Mouse (Mus musculus): ENCODE measurements at regions not wholly inside any gene's neighbourhood (a gene's known extent, or its start where the extent isn't known, plus 50 kb on each side); places are given as distances from the start of the nearest gene placed in this dataset.
A peak's percentile ranks its signal among the peaks of the same experiment; 100 is the strongest.
"Not testable (repeated sequence)": the region's sequence is repeated elsewhere in the genome, so short reads cannot be mapped to it uniquely, and the experiment has no call there.

DNA sequence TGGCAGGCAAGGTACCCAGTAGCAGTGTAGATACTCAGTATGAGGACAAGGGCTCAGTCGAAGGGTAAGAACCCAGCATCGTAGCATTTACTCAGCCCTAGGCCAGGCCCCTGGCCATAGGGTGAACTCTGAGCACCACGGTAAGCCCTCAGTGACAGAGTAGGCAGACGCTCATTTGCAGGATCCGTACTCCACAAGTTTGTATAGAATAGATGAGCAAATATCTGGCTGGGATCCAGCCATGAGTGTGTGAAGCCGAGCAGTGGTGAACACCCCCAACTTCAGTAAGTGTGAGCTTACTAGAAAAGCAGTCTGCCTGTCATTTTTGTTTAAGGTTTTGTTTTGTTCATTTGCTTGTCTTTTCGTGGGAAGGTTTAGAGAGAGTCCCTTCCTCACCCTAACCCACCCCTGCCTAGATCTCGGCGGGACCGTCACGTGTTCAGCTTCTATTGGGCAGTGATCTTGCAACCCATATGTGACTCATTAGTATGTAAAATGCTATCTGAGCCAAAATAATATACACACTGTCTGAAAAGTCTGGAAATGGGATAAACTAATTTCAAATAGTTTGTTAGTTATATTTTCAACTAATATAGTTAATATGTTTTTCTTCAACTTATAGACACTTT, 76.3 kb downstream of the Gm5447 start:
- no peak for DNase-seq (ENCODE audit: low spot score in 2 of 2)

DNA sequence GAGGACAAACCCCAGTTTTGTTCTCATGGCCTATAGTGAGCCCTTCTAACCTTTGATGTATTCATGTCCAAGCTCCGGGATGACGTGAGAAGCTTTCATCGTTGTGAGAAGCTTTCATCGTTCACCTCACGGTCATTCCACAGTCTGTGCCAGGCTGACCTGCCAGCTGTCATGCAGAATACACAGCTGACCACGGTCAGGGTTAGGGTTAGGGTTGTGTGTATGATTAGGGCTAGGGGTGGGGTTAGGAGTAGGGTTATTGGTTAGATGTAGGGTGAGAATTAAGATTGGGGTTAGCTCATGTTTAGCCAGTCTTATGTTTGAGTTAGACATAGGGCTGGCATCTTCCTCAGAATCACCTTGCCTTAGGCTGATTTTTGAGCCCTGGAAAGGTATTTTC, 77.6 kb downstream of the Gm5447 start:
- DNase-seq (ENCODE audit: low spot score in 2 of 2), result not testable (repeated sequence)

DNA sequence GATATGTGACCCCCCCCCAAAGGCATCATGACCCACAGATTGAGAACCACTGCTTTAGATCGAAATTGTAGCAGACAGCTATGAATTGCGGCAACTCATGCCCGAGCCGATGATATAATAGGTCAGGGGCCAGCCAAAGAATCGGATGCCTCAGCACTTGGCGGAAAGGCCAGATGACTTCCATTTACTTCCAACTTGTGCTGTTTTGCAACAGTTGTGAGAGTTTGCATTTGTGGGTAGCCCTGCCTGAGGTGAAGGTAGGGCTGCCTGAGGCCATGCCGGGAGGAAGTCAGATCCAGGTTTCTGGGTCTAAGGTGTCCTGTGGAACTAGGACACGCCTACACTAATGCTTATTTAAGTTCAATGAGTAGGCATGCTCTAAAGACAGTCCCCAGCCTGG, 80.4 kb downstream of the Gm5447 start:
- DNase-seq (ENCODE audit: low spot score in 2 of 2), result no peak

DNA sequence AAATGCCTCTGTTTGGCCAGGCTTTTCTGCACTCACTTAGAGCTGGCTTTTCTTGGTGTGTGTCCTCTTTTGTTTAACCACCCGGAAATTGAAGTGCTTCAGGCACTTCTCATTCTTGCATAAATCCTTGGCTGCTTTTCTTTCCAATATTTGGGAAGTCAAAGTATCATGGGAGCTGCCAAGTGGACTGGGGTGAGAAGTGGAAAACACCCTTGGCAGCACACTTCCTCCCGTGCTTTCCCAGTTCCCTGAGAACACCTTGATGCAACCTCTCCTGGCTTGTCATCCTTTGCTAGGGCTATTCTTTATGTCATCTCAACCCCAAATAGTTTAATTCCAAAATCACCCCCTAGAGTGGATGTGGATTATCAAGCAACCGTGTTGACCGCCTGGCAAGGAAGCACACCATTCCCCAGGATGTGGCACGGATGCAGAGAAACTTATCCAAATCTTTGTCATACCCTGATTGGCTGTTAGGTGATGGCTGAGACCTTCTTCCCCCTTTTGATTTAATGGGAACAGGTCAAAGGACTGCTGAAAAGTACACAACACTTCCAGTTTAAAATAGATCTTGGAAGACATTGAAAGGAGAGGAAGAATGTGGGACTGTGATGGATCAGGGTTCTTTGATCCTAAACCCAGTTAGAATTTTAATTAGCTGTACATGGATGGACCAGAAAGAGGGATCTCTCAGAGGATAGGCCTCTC, 81.5 kb downstream of the Gm5447 start:
- DNase-seq (ENCODE audit: low spot score in 2 of 2), result no peak

DNA sequence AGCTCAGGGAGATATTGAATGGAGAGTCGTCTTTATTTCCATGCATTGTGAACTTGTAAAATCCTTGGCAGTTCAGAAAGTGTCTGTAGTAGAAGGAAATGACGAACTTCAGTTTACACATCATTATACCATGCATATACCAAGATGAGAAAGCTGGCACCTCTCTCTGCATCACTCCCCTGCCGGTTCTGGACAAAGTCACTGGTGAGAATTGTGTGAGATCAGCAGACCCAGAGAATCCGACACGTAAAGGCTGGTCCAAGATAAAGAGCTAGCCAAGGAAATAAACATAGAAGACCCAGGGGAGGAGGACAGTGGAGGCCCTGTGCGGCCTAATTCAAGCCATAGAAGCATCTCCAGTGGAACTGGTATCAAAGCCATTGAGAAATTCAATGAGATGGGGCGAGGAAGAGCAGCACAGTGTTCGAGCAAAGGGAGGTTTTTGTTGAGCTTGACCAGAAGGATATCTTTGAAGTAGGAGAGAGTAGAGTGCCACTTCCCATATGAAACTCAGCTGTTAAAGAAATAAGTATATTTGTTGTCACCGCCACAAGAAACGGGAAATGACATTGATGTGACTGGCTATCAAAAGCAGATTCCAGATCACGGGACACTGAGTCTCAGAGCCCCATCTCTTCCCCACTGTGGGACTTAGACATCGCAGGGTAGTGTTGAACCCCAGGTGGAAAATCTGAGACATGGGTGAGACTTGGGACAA, 82.3 kb downstream of the Gm5447 start:
- no peak for DNase-seq (ENCODE audit: low spot score in 2 of 2)

DNA sequence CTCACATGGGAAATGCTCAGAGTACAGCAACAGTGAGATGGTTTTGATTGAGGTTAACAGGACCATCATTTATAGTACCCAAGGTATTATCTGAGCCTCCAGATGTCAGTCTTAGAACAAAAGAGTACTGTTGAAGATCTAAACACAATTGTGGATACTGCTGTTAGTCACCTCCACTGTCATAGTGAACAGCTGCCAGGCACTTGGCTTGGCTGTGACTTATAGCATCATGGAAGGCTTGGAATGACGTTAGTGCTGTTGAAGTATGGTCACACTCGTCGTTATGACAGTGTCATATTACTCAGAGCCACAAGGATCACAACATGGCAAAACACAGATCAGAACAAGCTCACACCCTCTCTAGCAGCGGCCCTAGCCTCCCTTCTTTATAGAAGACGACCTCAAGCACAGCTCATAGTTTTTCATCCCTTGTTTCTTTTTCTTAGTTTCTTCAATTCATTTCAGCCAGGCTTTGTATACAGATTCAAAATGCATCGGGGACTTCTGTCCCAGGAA, 87.0 kb downstream of the Gm5447 start:
- DNase-seq (ENCODE audit: low spot score in 2 of 2), result no peak

DNA sequence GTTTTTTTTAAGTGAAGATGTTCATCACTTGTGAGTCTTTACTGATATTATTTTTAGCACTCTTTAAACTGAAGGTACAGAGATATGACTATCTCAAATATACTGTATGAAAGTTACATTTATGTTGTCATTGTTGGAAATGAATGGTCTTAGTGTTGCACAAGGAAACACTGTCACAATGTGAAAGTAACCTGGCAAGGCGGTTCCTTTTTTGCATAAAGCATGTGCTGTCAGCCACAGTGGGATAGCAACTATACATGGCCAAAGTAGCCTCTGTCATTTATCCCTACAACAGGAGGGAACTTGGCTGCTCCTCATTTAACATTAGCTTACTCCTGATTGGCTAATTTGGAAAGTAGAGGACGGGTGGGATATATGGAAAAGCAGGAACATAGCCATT, 94.3 kb downstream of the Gm5447 start:
- DNase-seq (ENCODE audit: low spot score in 2 of 2), result no peak

DNA sequence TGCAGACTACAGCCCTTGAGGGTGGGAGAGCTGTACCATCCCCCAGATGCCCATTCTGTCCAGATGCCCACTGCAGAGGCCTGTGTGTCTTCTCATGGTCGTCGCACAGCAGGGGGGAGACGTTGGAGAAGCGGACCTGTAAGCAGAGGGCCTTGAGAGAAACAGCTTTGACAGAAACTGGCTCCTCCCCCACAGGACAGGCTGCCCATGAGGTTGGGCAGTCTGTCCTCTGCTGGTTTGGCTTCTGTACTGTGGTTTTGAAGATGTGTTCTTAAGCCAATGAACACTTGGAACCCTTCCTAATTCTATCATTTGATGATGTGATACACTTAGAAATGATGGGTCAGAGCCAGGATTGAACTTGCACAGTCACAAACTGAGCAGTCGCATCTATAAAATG, 102.5 kb downstream of the Gm5447 start:
- DNase-seq (ENCODE audit: low spot score in 2 of 2), result no peak

DNA sequence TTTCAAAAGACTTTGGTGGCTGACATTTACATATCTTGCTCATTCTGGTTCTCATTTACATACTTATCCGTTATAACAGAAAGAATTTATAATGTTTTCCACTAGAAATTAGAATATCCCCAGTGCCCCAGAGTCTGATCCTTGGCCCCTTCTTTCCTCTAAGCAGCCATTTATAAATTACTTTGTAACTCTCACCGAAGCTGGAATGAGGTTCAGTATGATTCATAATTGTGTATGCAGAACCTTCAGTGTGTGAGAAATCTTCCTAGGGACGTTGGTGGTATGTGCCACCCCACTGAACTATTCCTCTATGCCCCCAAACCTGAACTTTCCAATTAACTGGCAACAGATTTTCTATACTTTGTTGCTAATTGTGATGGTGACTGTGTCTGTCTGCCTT, 104.7 kb downstream of the Gm5447 start:
- no peak for DNase-seq (ENCODE audit: low spot score in 2 of 2)

DNA sequence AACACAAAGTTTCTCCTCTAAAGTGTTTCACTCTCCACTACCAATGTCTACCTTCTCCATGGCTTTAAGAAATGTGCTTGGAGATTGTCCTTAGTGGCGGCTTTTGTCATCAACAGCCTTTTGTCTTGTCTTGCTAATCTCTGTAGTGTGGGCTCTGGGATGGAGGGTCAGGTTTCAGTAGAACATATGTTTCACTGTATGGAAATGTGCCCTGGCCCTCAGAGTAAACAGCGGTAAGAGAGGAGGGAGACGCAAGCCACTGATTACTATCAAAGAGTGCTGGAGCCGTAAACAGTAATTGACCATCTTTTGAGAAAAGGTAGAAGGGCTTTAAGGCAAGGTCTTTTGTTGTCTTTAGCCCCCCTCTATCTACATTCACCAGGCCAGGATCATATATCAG, 106.2 kb downstream of the Gm5447 start:
- DNase-seq (ENCODE audit: low spot score in 2 of 2), result no peak

DNA sequence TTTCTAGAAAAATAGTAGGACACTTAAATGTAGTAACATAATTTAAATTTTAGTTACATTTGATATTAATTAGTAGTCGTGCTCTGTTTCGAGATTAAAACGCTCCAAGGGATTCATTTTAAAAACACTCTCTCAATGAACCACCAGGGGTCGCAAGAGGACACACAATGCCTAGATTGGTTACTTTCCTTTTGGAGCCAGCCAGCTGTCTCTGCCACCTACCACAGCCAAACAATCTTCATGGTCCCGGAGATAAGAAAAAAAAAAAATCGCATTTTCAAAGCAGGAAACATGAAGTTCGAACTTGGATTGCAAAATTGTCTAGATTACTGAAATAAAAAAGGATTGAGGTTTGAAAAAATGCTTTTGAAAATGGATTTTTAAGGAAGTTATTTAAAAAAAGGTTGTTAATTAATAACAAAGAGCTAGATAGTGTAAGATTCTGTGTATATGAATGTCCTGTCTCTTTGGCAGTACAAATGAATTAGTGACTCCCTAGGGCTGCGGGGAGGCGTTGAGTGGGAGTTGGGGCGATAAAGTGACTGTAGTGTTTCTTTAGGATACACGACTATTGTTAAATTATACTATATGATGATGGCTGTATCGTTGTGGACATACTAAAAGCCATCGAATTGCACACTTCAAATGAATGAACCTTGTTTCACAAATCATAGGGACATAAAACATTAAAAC, 108.6 kb downstream of the Gm5447 start:
- DNase-seq (ENCODE audit: low spot score in 2 of 2), result peak; percentile 6 to 17

DNA sequence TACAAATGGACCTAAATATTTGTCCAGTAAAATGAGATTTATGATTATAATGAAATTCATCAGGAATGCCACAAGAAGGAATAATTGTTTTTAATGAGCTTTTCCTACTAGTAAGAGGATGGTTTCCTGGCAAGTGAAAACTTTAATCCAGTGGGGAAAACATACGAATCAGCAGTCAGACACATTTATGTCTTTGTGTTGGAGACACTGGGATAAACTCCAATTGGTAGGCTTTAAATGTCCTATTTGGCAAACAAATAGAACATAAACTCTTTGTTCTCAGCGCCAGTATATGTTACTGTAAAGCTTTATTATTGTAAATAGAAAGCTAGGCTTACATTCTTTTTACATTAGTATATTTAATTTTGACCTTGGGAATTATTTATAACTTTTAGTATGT, 127.0 kb downstream of the Gm5447 start:
- no peak for DNase-seq (ENCODE audit: low spot score in 2 of 2)

DNA sequence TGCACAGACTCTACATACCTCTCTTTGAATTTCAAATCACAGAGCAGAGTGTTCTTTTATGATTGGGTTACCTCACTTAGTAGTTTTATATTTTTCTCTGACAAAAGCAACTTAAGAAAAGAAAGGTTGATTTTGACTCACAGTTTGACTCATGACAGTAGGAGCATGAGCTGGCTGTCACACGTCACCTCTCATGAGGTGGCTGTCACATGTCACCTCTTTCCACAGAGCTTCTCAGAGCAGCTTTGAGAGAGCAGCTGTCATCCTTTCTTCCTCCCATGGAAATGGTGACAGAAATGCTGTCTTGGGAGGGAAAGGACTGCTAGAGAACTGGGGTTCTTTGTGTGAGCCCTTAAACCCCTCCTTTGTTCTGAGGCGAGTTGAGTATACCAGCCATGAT, 133.4 kb downstream of the Gm5447 start:
- no peak for DNase-seq (ENCODE audit: low spot score in 2 of 2)

DNA sequence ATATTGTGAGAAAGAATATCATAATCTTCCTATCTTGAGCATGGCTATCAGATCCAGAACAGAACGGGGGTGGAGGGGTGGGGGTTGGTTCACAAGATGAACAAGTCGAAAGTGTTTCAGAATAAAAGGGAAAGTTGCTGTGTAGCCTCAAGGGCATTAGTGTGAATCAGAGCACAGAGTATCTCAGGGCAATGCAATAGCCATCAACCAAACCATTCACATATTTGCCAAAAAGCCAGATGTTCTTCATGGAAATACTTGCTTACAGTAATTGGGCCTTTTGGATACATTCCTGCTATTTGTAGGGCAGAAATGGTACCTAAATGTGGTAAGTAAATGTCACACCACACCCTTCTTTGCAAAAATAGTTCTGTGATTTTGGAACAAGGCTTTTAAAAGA, 135.2 kb downstream of the Gm5447 start:
- no peak for DNase-seq (ENCODE audit: low spot score in 2 of 2)

DNA sequence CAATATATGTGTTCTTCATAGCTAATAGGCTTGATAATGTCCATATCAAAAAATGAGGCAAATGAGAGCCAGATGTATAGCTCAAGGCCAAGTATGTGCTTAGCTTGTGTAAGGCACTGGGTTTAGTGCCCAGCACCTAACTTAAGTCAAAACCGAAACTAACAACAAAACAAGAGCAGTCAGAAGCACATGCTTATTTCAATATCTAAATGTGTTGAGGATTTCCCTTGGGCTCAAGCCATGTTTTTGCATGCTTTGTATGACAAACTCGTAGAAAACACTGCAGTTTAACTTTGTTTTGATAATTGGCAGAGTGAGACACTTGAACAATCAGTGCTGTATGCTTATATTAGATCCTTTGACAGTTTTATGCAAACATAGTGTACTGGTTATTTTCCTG, 148.7 kb downstream of the Gm5447 start:
- no peak for DNase-seq (ENCODE audit: low spot score in 2 of 2)

DNA sequence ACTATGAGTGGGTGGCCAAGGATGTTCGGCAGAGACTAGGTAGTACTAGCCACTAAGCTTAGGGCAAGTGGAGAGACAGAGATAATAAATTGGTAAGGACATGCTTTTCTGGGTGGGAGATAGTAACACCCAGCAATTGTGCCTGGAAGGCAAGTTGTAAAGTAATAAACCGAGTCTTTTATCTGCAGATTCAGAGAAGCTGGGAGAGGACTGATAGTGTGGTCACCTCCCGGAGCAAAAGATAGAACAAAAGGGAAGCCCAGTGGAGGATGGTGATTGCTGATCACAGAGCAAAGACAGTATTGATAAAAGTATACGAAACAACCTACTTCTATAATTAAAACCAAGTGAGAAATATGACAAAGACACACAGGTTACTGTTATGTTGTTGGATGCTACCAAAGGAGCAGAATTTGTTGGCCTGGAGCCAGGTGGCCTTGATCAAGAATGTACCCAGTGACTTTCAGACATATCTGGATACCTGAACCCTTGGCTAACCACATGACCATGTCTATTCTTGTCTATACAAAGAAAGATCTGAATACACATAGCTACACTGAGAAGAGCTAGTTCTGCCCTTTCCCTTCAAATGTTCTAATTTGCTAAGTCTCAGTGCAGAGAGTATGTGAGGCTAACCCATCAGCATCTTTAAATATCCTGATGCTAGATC, 150.7 kb downstream of the Gm5447 start:
- no peak for DNase-seq (ENCODE audit: low spot score in 2 of 2)

DNA sequence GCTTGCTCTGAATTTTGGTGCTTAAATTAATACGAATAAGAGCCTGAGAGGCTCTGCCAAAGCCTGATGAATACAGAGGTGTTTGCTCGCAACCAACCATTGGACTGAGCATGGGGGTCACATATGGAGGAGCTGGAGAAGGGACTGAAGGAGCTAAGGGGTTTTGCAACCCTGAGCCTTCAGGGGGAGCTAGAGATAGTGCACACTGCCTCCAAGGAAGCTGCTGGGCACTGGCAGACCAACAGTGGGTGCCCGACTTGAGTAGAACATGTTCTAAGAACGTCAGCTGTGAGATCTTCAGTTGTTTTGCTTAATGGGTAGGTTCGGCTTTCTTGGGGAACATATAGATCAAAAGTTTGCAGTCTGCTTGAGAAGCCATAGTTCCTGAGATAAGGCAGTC, 158.5 kb downstream of the Gm5447 start:
- no peak for DNase-seq (ENCODE audit: low spot score in 2 of 2)

DNA sequence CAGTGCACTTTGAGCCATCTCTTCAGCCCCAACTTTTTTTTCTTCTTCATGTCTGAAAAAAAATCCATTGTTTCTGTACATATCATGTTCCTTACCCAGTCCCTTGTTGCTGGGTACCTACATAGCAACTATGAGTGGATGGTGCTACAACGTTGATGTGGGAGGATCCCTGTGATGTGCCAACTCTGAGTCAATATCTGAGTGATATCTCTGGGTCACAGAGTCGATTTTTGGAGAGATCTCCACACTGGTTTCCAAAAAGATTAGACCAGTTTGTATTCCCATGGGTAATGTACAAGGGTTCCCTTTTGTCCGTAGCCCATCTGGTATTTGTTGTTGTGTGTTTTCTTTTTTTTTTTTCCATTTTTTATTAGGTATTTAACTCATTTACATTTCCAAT, 165.7 kb downstream of the Gm5447 start:
- no peak for DNase-seq (ENCODE audit: low spot score in 2 of 2)

DNA sequence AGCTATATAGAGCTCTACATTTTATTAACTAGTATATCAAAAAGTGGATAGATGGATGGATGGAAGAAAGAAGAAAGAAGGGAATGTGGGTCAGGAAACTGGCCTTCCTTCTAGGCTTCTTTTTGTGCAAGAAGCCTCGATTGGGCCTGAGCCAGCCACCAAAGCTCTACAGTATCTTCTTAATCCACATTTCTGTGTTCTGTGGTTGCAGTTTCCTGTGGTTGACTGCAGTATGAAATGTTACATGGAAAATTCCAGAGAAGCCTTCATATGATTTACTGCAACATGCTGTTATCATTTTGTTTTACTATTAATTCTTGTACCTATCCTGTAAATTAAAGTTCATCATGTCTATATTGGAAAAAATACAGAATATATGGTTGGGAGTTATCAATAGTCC, 173.3 kb downstream of the Gm5447 start:
- DNase-seq (ENCODE audit: low spot score in 2 of 2), result no peak

DNA sequence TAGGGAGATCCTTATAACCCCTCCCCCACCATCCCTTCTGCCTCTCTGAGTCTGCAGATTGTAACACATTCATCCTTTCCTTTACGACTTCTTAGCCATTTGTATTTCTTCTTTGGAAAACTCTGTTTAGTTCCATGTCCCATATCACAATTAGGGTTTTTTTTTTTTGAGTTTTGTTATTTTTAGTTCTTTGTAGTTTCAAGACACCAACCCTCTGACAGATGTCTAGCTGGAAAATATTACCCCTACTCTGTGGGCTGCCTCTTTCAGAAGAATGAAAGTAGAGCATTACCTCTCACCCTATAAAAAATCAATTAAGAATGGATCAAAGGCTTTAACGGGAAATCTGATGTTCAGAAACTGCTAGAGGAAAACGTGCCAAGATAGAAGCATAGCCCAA, 180.1 kb downstream of the Gm5447 start:
- no peak for DNase-seq (ENCODE audit: low spot score in 2 of 2)

DNA sequence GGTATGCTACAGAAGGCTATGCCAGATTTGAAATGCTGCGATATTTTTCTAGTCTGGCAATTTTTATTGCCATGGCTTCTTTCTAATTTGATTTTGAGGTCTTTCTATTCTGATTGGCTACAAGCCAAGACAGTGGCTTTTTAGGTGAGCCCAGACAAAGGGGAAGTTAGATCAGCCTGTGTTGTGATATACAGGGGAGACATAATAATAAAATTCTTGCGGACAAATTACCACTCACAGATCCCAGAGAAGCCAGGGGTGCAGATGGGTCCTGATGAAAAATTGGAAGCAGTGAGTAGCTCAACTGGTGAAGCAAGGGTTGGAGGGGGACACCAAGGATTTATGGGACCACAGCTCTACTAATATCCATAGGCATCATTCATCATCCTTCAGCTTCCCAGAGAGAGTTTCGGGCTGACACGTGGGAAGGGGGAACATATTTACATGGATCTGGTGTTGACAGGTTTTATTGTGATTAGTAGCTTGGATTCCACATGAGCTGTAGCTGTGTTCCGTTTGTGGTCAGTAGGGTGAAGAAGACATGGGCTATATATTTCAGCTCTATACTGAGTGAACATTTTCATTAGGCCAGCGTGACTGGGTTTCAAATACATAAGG, 190.0 kb downstream of the Gm5447 start:
- DNase-seq (ENCODE audit: low spot score in 2 of 2), result no peak

Measured in gastrocnemius, adult 8-10 months (tissue).